Mouse (Mus musculus) heart, embryonic 10.5 days (tissue): ENCODE results near the gene Gm43552. TPM values are rescaled to one million over a fixed set of nuclear protein-coding genes. Genes with fewer than 3 reads are reported as not detected.
"Not testable (repeated sequence)": the region's sequence is repeated elsewhere in the genome, so short reads cannot be mapped to it uniquely, and the experiment has no call there.

ENCODE experiments used
- DNase-seq: peaks from one replicate; pipeline ENCODE4 v3.0.0-alpha.2; 2017; ENCODE audit warnings: low spot score
- H3K27ac ChIP-seq: fragments of 300-500 bp; sonication (generic); 2 replicates; pipeline ENCODE4 v1.5.1; 2016; ENCODE audit warnings: mild to moderate bottlenecking
- H3K27me3 ChIP-seq: fragments of 300-500 bp; sonication (generic); 2 replicates; pipeline ENCODE4 v1.6.1; 2016; ENCODE audit warnings: mild to moderate bottlenecking; ENCODE audit not compliant: poor library complexity, insufficient read depth, severe bottlenecking
- H3K36me3 ChIP-seq: fragments of 300-500 bp; sonication (generic); 2 replicates; pipeline ENCODE4 v1.6.1; 2016; ENCODE audit warnings: mild to moderate bottlenecking, moderate library complexity
- H3K4me1 ChIP-seq: fragments of 300-500 bp; sonication (generic); 2 replicates; pipeline ENCODE4 v1.6.1; 2016; ENCODE audit warnings: mild to moderate bottlenecking
- H3K4me3 ChIP-seq: fragments of 300-500 bp; sonication (generic); 2 replicates; pipeline ENCODE4 v1.5.1; 2016; ENCODE audit warnings: mild to moderate bottlenecking, moderate library complexity
- H3K9me3 ChIP-seq: fragments of 300-500 bp; sonication (generic); 2 replicates; pipeline ENCODE4 v1.6.1; 2016; ENCODE audit warnings: mild to moderate bottlenecking, moderate library complexity
- WGBS: fragments of 180-500 bp; shearing (Covaris S2); methylation state at CpG from one replicate; pipeline ENCODE4 v1.1.7; 2016; 5-methylcytosine and 5-hydroxymethylcytosine counted together
- polyA plus RNA-seq: library from polyadenylated mRNA; unstranded; fragments of >200 nt; fragmentation: Nextera tagmentation; extraction: Ambion mirVana; gene quantifications from 2 replicates; pipeline ENCODE4 v1.2.1, GENCODE M21; 2016

Gene Gm43552
- polyA plus RNA-seq, result not detected in 2 replicates

GRCm38 (mm10) chr5:65492716-65493531 is at the start of gene Gm43552:
Gene Gm43552 (minus strand): TSS chr5:65492833.
- peak within 1 kb of the TSS; percentile 98 for H3K4me3 ChIP-seq
- peak; percentile 96 for DNase-seq
- H3K36me3 ChIP-seq, result no peaks in the 10 kb centered on the region
- WGBS, result under 1% methylated on average over 53 of the region's 69 CpGs
- peak within 1 kb of the TSS; percentile 98 for H3K27ac ChIP-seq
- H3K4me1 ChIP-seq, result peaks cover 22% of the 10 kb centered on the region
- H3K27me3 ChIP-seq, result no peaks in the 10 kb centered on the region
- no peaks in the 10 kb centered on the region for H3K9me3 ChIP-seq

- Histone ChIP-seq H3K9me3 (no peaks in the 10 kb centered on the region), H3K27me3 (no peaks in the 10 kb centered on the region), H3K4me1 (peaks cover 17% of the 10 kb centered on the region), H3K4me3 (no peak overlapping the region), H3K36me3 (peaks cover 11% of the 10 kb centered on the region), H3K27ac (no peak overlapping the region)
- WGBS, result 85% methylated on average over 3 of the region's 3 CpGs
- no peak for DNase-seq
Measured at GRCm38 (mm10) chr5:65541889-65542288, 49.3 kb upstream of the Gm43552 start.

GRCm38 (mm10) chr5:65539786-65540185 is 47.2 kb upstream of the Gm43552 start:
- H3K36me3 ChIP-seq, result peaks cover 3% of the 10 kb centered on the region; the same call in 1 of the 2 replicates
- no peak for DNase-seq
- H3K27ac ChIP-seq, result no peak overlapping the region
- no peaks in the 10 kb centered on the region for H3K27me3 ChIP-seq
- H3K4me1 ChIP-seq, result peaks cover 23% of the 10 kb centered on the region
- no peak overlapping the region; the same call in 1 of the 2 replicates for H3K4me3 ChIP-seq
- 92% methylated on average over 3 of the region's 3 CpGs for WGBS
- no peaks in the 10 kb centered on the region for H3K9me3 ChIP-seq

DNA sequence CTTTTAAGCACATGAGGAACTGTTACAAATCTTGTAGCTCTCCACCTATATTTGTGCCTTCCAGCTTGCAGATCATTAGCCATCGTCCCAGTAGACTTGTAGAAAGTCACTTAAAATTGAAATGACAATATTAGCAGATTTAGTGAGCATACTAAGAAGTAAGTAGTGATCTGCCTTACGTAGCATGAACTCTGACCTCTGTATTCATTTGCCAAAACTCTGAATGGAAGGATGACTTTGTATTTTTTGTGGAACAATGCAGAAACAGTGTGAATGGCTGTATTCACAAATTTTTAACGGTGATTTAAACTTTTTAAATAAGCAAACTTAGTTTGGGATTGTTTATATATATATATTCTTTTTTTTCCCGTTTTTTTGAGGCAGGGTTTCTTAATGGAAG is 46.2 kb upstream of the Gm43552 start:
- peak overlapping the region; percentile 97 for H3K4me3 ChIP-seq
- no peaks in the 10 kb centered on the region for H3K9me3 ChIP-seq
- no peak overlapping the region for H3K27ac ChIP-seq
- H3K27me3 ChIP-seq, result no peaks in the 10 kb centered on the region
- DNase-seq, result no peak
- peaks cover 23% of the 10 kb centered on the region for H3K4me1 ChIP-seq
- peaks cover 3% of the 10 kb centered on the region; the same call in 1 of the 2 replicates for H3K36me3 ChIP-seq
- WGBS, result 58% methylated on average over 4 of the region's 4 CpGs

- no peaks in the 10 kb centered on the region for H3K27me3 ChIP-seq
- H3K9me3 ChIP-seq, result no peaks in the 10 kb centered on the region
- no peak for DNase-seq
- peaks cover 23% of the 10 kb centered on the region for H3K4me1 ChIP-seq
- H3K27ac ChIP-seq, result peak overlapping the region; percentile 96
- WGBS, result 1% methylated on average over 4 of the region's 4 CpGs
- H3K4me3 ChIP-seq, result peak overlapping the region; percentile 97
- H3K36me3 ChIP-seq, result 0 out of 2 replicates have a peak, but pooled peaks cover 3% of the 10 kb centered on the region
Measured at GRCm38 (mm10) chr5:65538121-65538520, 45.5 kb upstream of the Gm43552 start.

- Histone ChIP-seq H3K4me3 (peak overlapping the region; percentile 97), H3K27ac (peak overlapping the region; percentile 96), H3K9me3 (no peaks in the 10 kb centered on the region), H3K27me3 (no peaks in the 10 kb centered on the region), H3K4me1 (peaks cover 23% of the 10 kb centered on the region), H3K36me3 (0 out of 2 replicates have a peak, but pooled peaks cover 3% of the 10 kb centered on the region)
- under 1% methylated on average over 49 of the region's 59 CpGs for WGBS
- DNase-seq, result no peak
Measured at GRCm38 (mm10) chr5:65537420-65538071, 44.9 kb upstream of the Gm43552 start.

GRCm38 (mm10) chr5:65536751-65537419 is 44.3 kb upstream of the Gm43552 start, which contains the start of the genes Smim14 and Ube2k:
Gene Smim14 (minus strand): TSS chr5:65537184.
Gene Ube2k (plus strand): TSS chr5:65537233.
- H3K27me3 ChIP-seq, result no peaks in the 10 kb centered on the region
- 0 out of 2 replicates have a peak, but pooled peaks cover 3% of the 10 kb centered on the region for H3K36me3 ChIP-seq
- peak within 1 kb of the TSS; percentile 97 for H3K4me3 ChIP-seq
- DNase-seq, result peak; percentile 97
- under 1% methylated on average over 66 of the region's 66 CpGs for WGBS
- H3K9me3 ChIP-seq, result no peaks in the 10 kb centered on the region
- H3K27ac ChIP-seq, result peak within 1 kb of the TSS; percentile 96
- H3K4me1 ChIP-seq, result peaks cover 23% of the 10 kb centered on the region

DNA sequence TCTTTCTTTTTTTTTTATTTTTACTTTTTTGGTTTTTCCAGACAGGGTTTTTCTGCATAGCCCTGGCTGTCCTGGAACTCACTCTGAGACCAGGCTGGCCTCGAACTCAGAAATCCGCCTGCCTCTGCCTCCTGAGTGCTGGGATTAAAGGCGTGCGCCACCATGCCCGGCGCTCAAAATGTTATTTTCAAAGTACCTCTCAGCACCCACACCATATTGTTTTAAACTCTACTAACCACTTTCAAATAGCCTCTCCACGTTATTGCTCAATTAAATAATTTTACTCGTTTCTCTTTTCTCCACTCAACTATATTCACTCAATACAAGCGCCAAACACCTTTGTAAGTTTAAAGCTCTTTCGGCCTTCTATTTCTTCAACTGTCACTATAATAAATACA is 43.4 kb upstream of the Gm43552 start:
- peaks cover 23% of the 10 kb centered on the region for H3K4me1 ChIP-seq
- DNase-seq, H3K9me3 ChIP-seq, H3K27me3 ChIP-seq, H3K36me3 ChIP-seq: not testable (repeated sequence)
- WGBS, result 73% methylated on average over 10 of the region's 10 CpGs
- peak overlapping the region; percentile 97 for H3K4me3 ChIP-seq
- H3K27ac ChIP-seq, result peak overlapping the region; percentile 96

- DNase-seq, result no peak
- 76% methylated on average over 5 of the region's 5 CpGs for WGBS
- H3K4me1 ChIP-seq, result peaks cover 23% of the 10 kb centered on the region
- no peaks in the 10 kb centered on the region for H3K9me3 ChIP-seq
- 0 out of 2 replicates have a peak, but pooled peaks cover 3% of the 10 kb centered on the region for H3K36me3 ChIP-seq
- H3K27ac ChIP-seq, result no peak overlapping the region
- no peak overlapping the region for H3K4me3 ChIP-seq
- H3K27me3 ChIP-seq, result no peaks in the 10 kb centered on the region
Measured at GRCm38 (mm10) chr5:65535457-65536067, 42.9 kb upstream of the Gm43552 start.

- no peaks in the 10 kb centered on the region for H3K36me3 ChIP-seq
- no peaks in the 10 kb centered on the region for H3K9me3 ChIP-seq
- no peak overlapping the region for H3K4me3 ChIP-seq
- no peak for DNase-seq
- 70% methylated on average over 4 of the region's 4 CpGs for WGBS
- no peaks in the 10 kb centered on the region for H3K27me3 ChIP-seq
- peaks cover 19% of the 10 kb centered on the region for H3K4me1 ChIP-seq
- H3K27ac ChIP-seq, result no peak overlapping the region
Measured at GRCm38 (mm10) chr5:65534496-65534895, 41.9 kb upstream of the Gm43552 start.

DNA sequence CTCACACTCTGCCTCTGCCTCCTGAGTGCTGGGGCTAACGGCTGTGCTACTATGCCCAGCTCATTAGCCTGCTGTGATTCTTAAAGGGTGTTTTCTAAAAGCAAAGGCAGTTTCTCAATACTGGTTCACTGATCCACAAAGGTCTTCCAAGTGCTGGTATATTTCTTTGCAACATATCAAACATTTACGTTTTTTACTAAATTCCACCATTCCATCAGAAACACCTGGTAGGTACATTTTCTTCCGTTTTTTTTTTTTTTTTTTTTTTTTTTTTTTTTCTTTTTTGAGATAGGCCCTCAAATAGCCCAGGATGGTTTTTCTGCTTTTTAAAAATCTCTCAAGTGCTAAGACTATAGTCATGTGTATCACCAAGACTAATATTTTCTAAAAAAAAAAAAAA is 38.6 kb upstream of the Gm43552 start:
- Histone ChIP-seq H3K4me1 (peaks cover 3% of the 10 kb centered on the region; the same call in 1 of the 2 replicates), H3K27ac (no peak overlapping the region), H3K27me3 (no peaks in the 10 kb centered on the region), H3K36me3 (no peaks in the 10 kb centered on the region), H3K4me3 (no peak overlapping the region), H3K9me3 (no peaks in the 10 kb centered on the region)
- no peak for DNase-seq
- 82% methylated on average over 3 of the region's 3 CpGs for WGBS

DNA sequence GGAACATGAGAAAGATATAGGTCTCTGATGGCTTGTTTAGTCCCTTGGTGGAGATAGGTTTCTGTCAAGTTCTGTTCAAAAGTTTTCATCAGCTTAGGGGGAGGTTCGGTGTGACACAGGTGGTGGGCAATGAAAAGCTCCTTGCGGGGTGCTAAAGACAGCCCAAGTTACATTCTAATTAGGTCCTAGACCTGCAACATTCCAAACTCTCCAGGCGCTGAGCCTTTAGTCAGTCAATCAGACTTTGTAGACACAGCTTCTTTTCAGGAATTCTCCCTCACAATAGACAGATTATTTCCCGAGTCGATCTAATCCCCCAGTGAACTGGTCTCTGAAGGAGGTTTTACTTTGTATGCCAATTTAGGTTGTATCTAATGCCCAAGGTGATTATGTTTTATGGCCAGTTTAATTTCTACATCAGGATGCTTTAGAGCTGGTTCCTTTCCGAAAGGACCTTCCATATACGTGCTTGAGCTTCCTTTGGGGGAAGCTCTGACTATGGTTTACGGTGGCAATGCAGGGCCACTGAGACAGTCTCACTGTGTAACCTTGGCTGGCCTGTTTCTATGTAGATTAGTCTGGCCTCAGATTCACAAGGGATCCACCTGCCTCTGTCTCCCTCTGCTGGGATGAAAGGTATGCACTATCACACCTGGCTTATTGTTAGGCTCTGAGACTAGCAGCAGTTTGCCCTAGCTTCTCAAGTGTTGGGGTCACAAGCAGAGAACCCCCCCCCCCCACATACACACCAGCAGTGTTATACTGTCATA is 33.2 kb upstream of the Gm43552 start:
- H3K9me3 ChIP-seq, result no peaks in the 10 kb centered on the region
- WGBS, result 16% methylated on average over 8 of the region's 8 CpGs
- H3K4me1 ChIP-seq, result no peaks in the 10 kb centered on the region; the same call in 1 of the 2 replicates
- no peaks in the 10 kb centered on the region for H3K36me3 ChIP-seq
- no peak overlapping the region for H3K4me3 ChIP-seq
- no peaks in the 10 kb centered on the region for H3K27me3 ChIP-seq
- H3K27ac ChIP-seq, result no peak overlapping the region
- no peak for DNase-seq
